Mouse (Mus musculus) urinary bladder, adult 18-20 months (tissue): ENCODE results near the gene Usp50.

Experiments
- DNase-seq, 2 experiments: peaks; one replicate each; pipeline ENCODE4 v3.0.0; 2022; ENCODE audit warnings: low spot score in 2 of 2, mixed read lengths in 2 of 2

Gene Usp50

GRCm38 (mm10) chr2:126665984-126666383 is 117.3 kb downstream of the Usp50 start:
- DNase-seq: no peak

- no peak for DNase-seq
Observed at GRCm38 (mm10) chr2:126663481-126663880, 119.8 kb downstream of the Usp50 start.
